Mouse (Mus musculus): ENCODE measurements around the gene Lhx6. TPM values are rescaled to one million over a fixed set of nuclear protein-coding genes. Genes with fewer than 3 reads are reported as not detected.

Gene Lhx6
- polyA plus RNA-seq, 1 experiment: 8.5 TPM

GRCm38 (mm10) chr2:36112632-36113031, 7.4 kb upstream of the Lhx6 start:
- no peaks in the 10 kb centered on the region for H3K4me1 ChIP-seq (ENCODE audit: control insufficient read depth, insufficient read depth, low read length)
- no peak overlapping the region for H3K4me3 ChIP-seq (ENCODE audit: insufficient read depth, low read length)
- no peak overlapping the region for H3K27ac ChIP-seq (ENCODE audit: insufficient read depth, low read length)
- TF ChIP-seq CTCF (IDR thresholded peaks at IDR 0.05; ENCODE audit: extremely low read depth, insufficient read depth, low read length) (no peak), POLR2A (IDR thresholded peaks at IDR 0.05; ENCODE audit: extremely low read depth, insufficient read depth, low read length) (no peak)

- TF ChIP-seq CTCF (IDR thresholded peaks at IDR 0.05; ENCODE audit: extremely low read depth, insufficient read depth, low read length) (no peak), POLR2A (IDR thresholded peaks at IDR 0.05; ENCODE audit: extremely low read depth, insufficient read depth, low read length) (no peak)
- Histone ChIP-seq H3K4me3 (ENCODE audit: insufficient read depth, low read length) (no peak overlapping the region), H3K27ac (ENCODE audit: insufficient read depth, low read length) (no peak overlapping the region), H3K4me1 (ENCODE audit: control insufficient read depth, insufficient read depth, low read length) (no peaks in the 10 kb centered on the region)
Measured at GRCm38 (mm10) chr2:36108615-36109014, 3.4 kb upstream of the Lhx6 start.

- no peak for TF ChIP-seq CTCF (IDR thresholded peaks at IDR 0.05; ENCODE audit: extremely low read depth, insufficient read depth, low read length)
- no peak for TF ChIP-seq POLR2A (IDR thresholded peaks at IDR 0.05; ENCODE audit: extremely low read depth, insufficient read depth, low read length)
- no peaks in the 10 kb centered on the region for H3K4me1 ChIP-seq (ENCODE audit: control insufficient read depth, insufficient read depth, low read length)
- H3K4me3 ChIP-seq (ENCODE audit: insufficient read depth, low read length): peak overlapping the region; percentile 6; the same call in 1 of the 2 replicates
- no peak overlapping the region for H3K27ac ChIP-seq (ENCODE audit: insufficient read depth, low read length)
Measured at GRCm38 (mm10) chr2:36104436-36104955, 712 bp downstream of the Lhx6 start.

GRCm38 (mm10) chr2:36103555-36104367, 1.4 kb downstream of the Lhx6 start:
- H3K27ac ChIP-seq (ENCODE audit: insufficient read depth, low read length): no peak overlapping the region
- H3K4me1 ChIP-seq (ENCODE audit: control insufficient read depth, insufficient read depth, low read length): no peaks in the 10 kb centered on the region
- H3K4me3 ChIP-seq (ENCODE audit: insufficient read depth, low read length): peak overlapping the region; percentile 28; the same call in 1 of the 2 replicates
- TF ChIP-seq CTCF (IDR thresholded peaks at IDR 0.05; ENCODE audit: extremely low read depth, insufficient read depth, low read length) (no peak), POLR2A (IDR thresholded peaks at IDR 0.05; ENCODE audit: extremely low read depth, insufficient read depth, low read length) (no peak)

GRCm38 (mm10) chr2:36103069-36103554, 2.1 kb downstream of the Lhx6 start:
- Histone ChIP-seq H3K27ac (ENCODE audit: insufficient read depth, low read length) (no peak overlapping the region), H3K4me1 (ENCODE audit: control insufficient read depth, insufficient read depth, low read length) (no peaks in the 10 kb centered on the region)
- TF ChIP-seq CTCF (IDR thresholded peaks at IDR 0.05; ENCODE audit: extremely low read depth, insufficient read depth, low read length): no peak
- no peak for TF ChIP-seq POLR2A (IDR thresholded peaks at IDR 0.05; ENCODE audit: extremely low read depth, insufficient read depth, low read length)

GRCm38 (mm10) chr2:36102559-36102946, 2.7 kb downstream of the Lhx6 start:
- Histone ChIP-seq H3K27ac (ENCODE audit: insufficient read depth, low read length) (no peak overlapping the region), H3K4me3 (ENCODE audit: insufficient read depth, low read length) (peak overlapping the region; percentile 0; the same call in 1 of the 2 replicates), H3K4me1 (ENCODE audit: control insufficient read depth, insufficient read depth, low read length) (no peaks in the 10 kb centered on the region)
- TF ChIP-seq CTCF (IDR thresholded peaks at IDR 0.05; ENCODE audit: extremely low read depth, insufficient read depth, low read length): no peak
- TF ChIP-seq POLR2A (IDR thresholded peaks at IDR 0.05; ENCODE audit: extremely low read depth, insufficient read depth, low read length): no peak

More at GRCm38 (mm10) chr2:36103069-36103554, 2.1 kb downstream of the Lhx6 start:
- peak overlapping the region; percentile 28; the same call in 1 of the 2 replicates for H3K4me3 ChIP-seq (ENCODE audit: insufficient read depth, low read length)

GRCm38 (mm10) chr2:36101866-36102558, 3.2 kb downstream of the Lhx6 start:
- H3K4me3 ChIP-seq (ENCODE audit: insufficient read depth, low read length): peak overlapping the region; percentile 0; the same call in 1 of the 2 replicates
- no peak overlapping the region for H3K27ac ChIP-seq (ENCODE audit: insufficient read depth, low read length)
- H3K4me1 ChIP-seq (ENCODE audit: control insufficient read depth, insufficient read depth, low read length): no peaks in the 10 kb centered on the region
- no peak for TF ChIP-seq CTCF (IDR thresholded peaks at IDR 0.05; ENCODE audit: extremely low read depth, insufficient read depth, low read length)
- TF ChIP-seq POLR2A (IDR thresholded peaks at IDR 0.05; ENCODE audit: extremely low read depth, insufficient read depth, low read length): no peak

GRCm38 (mm10) chr2:36099739-36100138, 5.5 kb downstream of the Lhx6 start:
- Histone ChIP-seq H3K4me1 (ENCODE audit: control insufficient read depth, insufficient read depth, low read length) (no peaks in the 10 kb centered on the region), H3K4me3 (ENCODE audit: insufficient read depth, low read length) (no peak overlapping the region)

GRCm38 (mm10) chr2:36098021-36098420, 7.2 kb downstream of the Lhx6 start:
- no peak overlapping the region for H3K4me3 ChIP-seq (ENCODE audit: insufficient read depth, low read length)
- no peak overlapping the region for H3K27ac ChIP-seq (ENCODE audit: insufficient read depth, low read length)
- H3K4me1 ChIP-seq (ENCODE audit: control insufficient read depth, insufficient read depth, low read length): no peaks in the 10 kb centered on the region
- TF ChIP-seq POLR2A (IDR thresholded peaks at IDR 0.05; ENCODE audit: extremely low read depth, insufficient read depth, low read length): no peak
- no peak for TF ChIP-seq CTCF (IDR thresholded peaks at IDR 0.05; ENCODE audit: extremely low read depth, insufficient read depth, low read length)

More at GRCm38 (mm10) chr2:36099739-36100138, 5.5 kb downstream of the Lhx6 start:
- no peak overlapping the region for H3K27ac ChIP-seq (ENCODE audit: insufficient read depth, low read length)
- no peak for TF ChIP-seq POLR2A (IDR thresholded peaks at IDR 0.05; ENCODE audit: extremely low read depth, insufficient read depth, low read length)
- TF ChIP-seq CTCF (IDR thresholded peaks at IDR 0.05; ENCODE audit: extremely low read depth, insufficient read depth, low read length): no peak
